Mouse (Mus musculus) heart, postnatal 0 days (tissue): Measurements from ENCODE around the gene Slc24a1.

ENCODE experiments used
- CTCF ChIP-seq: IDR thresholded peaks from 2 replicates; pipeline ENCODE4 v1.5.1; 2016; ENCODE audit warnings: antibody characterized with exemption, control low read depth, low read depth
- EP300 ChIP-seq: IDR thresholded peaks from 2 replicates; pipeline ENCODE4 v1.6.1; 2016; ENCODE audit warnings: antibody characterized with exemption, low read depth

DNA sequence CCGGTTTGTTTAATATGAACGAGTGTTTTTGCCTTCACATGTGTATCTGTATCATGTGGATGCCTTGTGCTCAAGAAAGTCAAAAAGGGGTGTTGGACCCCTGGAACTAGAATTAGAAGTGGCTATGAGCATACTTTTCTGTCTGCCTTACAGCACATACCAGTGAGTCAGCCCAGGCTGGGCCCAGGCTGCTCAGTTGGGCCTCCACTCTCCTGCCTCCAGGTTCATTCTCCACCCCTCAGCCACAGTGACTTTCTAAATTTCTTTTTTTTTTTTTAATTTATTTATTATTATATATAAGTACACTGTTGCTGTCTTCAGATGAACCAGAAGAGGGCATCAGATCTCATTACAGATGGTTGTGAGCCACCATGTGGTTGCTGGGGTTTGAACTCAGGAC is 11.6 kb downstream of the Slc24a1 start:
- no peak for TF ChIP-seq CTCF
- no peak for TF ChIP-seq EP300
